Mouse (Mus musculus) lung, postnatal 0 days (tissue): Measurements from ENCODE around the gene Krtap5-3. TPM values are rescaled to one million over a fixed set of nuclear protein-coding genes. Genes with fewer than 3 reads are reported as not detected.
"Not testable (repeated sequence)": the region's sequence is repeated elsewhere in the genome, so short reads cannot be mapped to it uniquely, and the experiment has no call there.

Experiments used
- ATAC-seq: fragments of 200-750 bp; cut with Nextera tagmentation; 2 replicates; pipeline ENCODE4 v1.8.0; 2017; ENCODE audit warnings: moderate library complexity
- DNase-seq: peaks from one replicate; pipeline ENCODE4 v3.0.0-alpha.2; 2016; ENCODE audit warnings: low spot score
- H3K27ac ChIP-seq: fragments of 300-500 bp; sonication (generic); 2 replicates; pipeline ENCODE4 v1.5.1; 2014; ENCODE audit warnings: antibody characterized with exemption, mild to moderate bottlenecking, low read length, mixed read lengths
- H3K27me3 ChIP-seq: fragments of 300-500 bp; sonication (generic); replicated peaks from 2 replicates; pipeline ENCODE4 v1.6.1; 2014; ENCODE audit warnings: low read length, mixed read lengths; ENCODE audit not compliant: insufficient read depth
- H3K36me3 ChIP-seq: fragments of 300-500 bp; sonication (generic); 2 replicates; pipeline ENCODE4 v1.6.1; 2014; ENCODE audit warnings: low read length, mixed read lengths; ENCODE audit not compliant: insufficient read depth
- H3K4me1 ChIP-seq: fragments of 300-500 bp; sonication (generic); 2 replicates; pipeline ENCODE4 v1.6.1; 2014; ENCODE audit warnings: antibody characterized with exemption, low read depth, low read length, mixed read lengths; ENCODE audit not compliant: insufficient read depth
- H3K4me2 ChIP-seq: fragments of 300-500 bp; sonication (generic); replicated peaks from 2 replicates; pipeline ENCODE4 v1.6.1; 2014; ENCODE audit warnings: low read depth, mild to moderate bottlenecking, low read length, moderate library complexity, mixed read lengths
- H3K4me3 ChIP-seq: fragments of 300-500 bp; sonication (generic); 2 replicates; pipeline ENCODE4 v1.5.1; 2014; ENCODE audit warnings: low read depth, low read length
- H3K9ac ChIP-seq: fragments of 300-500 bp; sonication (generic); replicated peaks from 2 replicates; pipeline ENCODE4 v1.6.1; 2014; ENCODE audit warnings: low read depth, mild to moderate bottlenecking
- H3K9me3 ChIP-seq: fragments of 300-500 bp; sonication (generic); 2 replicates; pipeline ENCODE4 v1.6.1; 2016; ENCODE audit warnings: low read length, mixed read lengths
- CTCF ChIP-seq: IDR thresholded peaks from 2 replicates; pipeline ENCODE4 v1.5.1; 2016; ENCODE audit warnings: antibody characterized with exemption, mild to moderate bottlenecking
- EP300 ChIP-seq: IDR thresholded peaks from 2 replicates; pipeline ENCODE4 v1.6.1; 2016; ENCODE audit warnings: antibody characterized with exemption, mild to moderate bottlenecking, control low read depth
- WGBS: fragments of 180-500 bp; shearing (Covaris S2); extraction: QIAGEN DNeasy Blood & Tissue Kit; methylation state at CpG from one replicate; pipeline ENCODE4 v1.1.7; 2014; 5-methylcytosine and 5-hydroxymethylcytosine counted together
- polyA plus RNA-seq: library from polyadenylated mRNA; unstranded; fragments of >200 nt; fragmentation: Nextera tagmentation; extraction: Ambion mirVana; gene quantifications from 2 replicates; pipeline ENCODE4 v1.2.1, GENCODE M21; 2015

The Krtap5-3 gene
- polyA plus RNA-seq, 1 experiment from 2014 or later: not detected

GRCm38 (mm10) chr7:142211559-142211958 lies 10.4 kb downstream of the Krtap5-3 start, which contains the start of gene Gm7579:
TSS of gene Gm7579 (plus strand) at chr7:142211859.
- TF ChIP-seq CTCF: no peak
- no peak for TF ChIP-seq EP300
- no peaks in the 10 kb centered on the region for H3K27me3 ChIP-seq
- no peaks in the 10 kb centered on the region for H3K9me3 ChIP-seq
- H3K4me1 ChIP-seq: no peaks in the 10 kb centered on the region
- ATAC-seq (no peak), DNase-seq (no peak)
- H3K4me2 ChIP-seq: no peak within 1 kb of the TSS
- no peaks in the 10 kb centered on the region for H3K36me3 ChIP-seq
- no peak within 1 kb of the TSS for H3K9ac ChIP-seq
- H3K27ac ChIP-seq: no peak within 1 kb of the TSS
- WGBS: 65% methylated on average over 1 of the region's 1 CpGs
- no peak within 1 kb of the TSS for H3K4me3 ChIP-seq

- not testable (repeated sequence) for H3K4me2 ChIP-seq, DNase-seq, H3K4me1 ChIP-seq, H3K9me3 ChIP-seq, H3K36me3 ChIP-seq, H3K9ac ChIP-seq, H3K4me3 ChIP-seq, H3K27ac ChIP-seq, H3K27me3 ChIP-seq, ATAC-seq
- 29% methylated on average over 1 of the region's 1 CpGs for whole genome bisulfite sequencing
Measured at GRCm38 (mm10) chr7:142212136-142212535, 11.0 kb downstream of the Krtap5-3 start.

GRCm38 (mm10) chr7:142224518-142224917 lies 23.4 kb downstream of the Krtap5-3 start:
- 18% methylated on average over 2 of the region's 2 CpGs for WGBS
- Histone ChIP-seq H3K9ac (no peak overlapping the region), H3K9me3 (no peaks in the 10 kb centered on the region), H3K27ac (no peak overlapping the region), H3K4me2 (no peak overlapping the region), H3K27me3 (no peaks in the 10 kb centered on the region), H3K4me1 (no peaks in the 10 kb centered on the region), H3K36me3 (no peaks in the 10 kb centered on the region), H3K4me3 (no peak overlapping the region)
- TF ChIP-seq CTCF (no peak), EP300 (no peak)
- DNase-seq: no peak
- ATAC-seq: no peak

- not testable (repeated sequence) for H3K36me3 ChIP-seq, H3K27me3 ChIP-seq, H3K4me3 ChIP-seq, H3K4me2 ChIP-seq, H3K9ac ChIP-seq, H3K9me3 ChIP-seq, H3K27ac ChIP-seq, ATAC-seq, H3K4me1 ChIP-seq
- DNase-seq: peak; percentile 41
- 30% methylated on average over 3 of the region's 3 CpGs for WGBS
Measured at GRCm38 (mm10) chr7:142229871-142230270, 28.7 kb downstream of the Krtap5-3 start, which contains the start of gene Krtap5-5. TSS of gene Krtap5-5 (minus strand) at chr7:142229971.

DNA sequence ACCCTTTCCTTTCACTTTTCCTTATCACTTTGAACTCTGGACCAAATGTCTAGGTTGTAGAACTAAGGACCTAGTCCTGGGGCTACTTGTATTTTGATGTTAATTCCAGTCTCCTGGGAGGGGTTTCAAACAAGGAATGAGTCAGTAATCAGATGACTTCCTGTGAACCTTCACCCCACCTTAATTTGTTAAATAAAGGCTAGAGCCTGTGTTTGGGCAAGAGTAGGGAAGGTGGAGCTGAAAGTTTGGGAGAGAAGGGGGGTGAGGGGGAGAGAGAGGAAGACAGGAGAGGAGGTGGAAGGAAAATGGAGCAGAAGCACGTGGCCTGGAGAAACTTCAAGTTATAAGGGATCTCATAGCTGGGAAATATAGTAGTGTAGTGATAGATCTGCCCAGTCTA lies 30.4 kb downstream of the Krtap5-3 start:
- Histone ChIP-seq H3K9me3 (no peaks in the 10 kb centered on the region), H3K27me3 (no peaks in the 10 kb centered on the region), H3K4me3 (no peak overlapping the region), H3K9ac (no peak overlapping the region), H3K36me3 (no peaks in the 10 kb centered on the region), H3K27ac (no peak overlapping the region), H3K4me1 (no peaks in the 10 kb centered on the region), H3K4me2 (no peak overlapping the region)
- 20% methylated on average over 1 of the region's 1 CpGs for WGBS
- no peak for DNase-seq
- no peak for ATAC-seq
- TF ChIP-seq CTCF: no peak
- TF ChIP-seq EP300: no peak

- Histone ChIP-seq H3K4me1 (no peaks in the 10 kb centered on the region), H3K27ac (no peak within 1 kb of the TSS), H3K4me3 (no peak within 1 kb of the TSS), H3K27me3 (no peaks in the 10 kb centered on the region), H3K9ac (no peak within 1 kb of the TSS), H3K36me3 (no peaks in the 10 kb centered on the region), H3K4me2 (no peak within 1 kb of the TSS), H3K9me3 (no peaks in the 10 kb centered on the region)
- WGBS: 50% methylated on average over 2 of the region's 2 CpGs
- DNase-seq (no peak), ATAC-seq (no peak)
- TF ChIP-seq CTCF (no peak), EP300 (no peak)
Measured at GRCm38 (mm10) chr7:142240978-142241377, 39.8 kb downstream of the Krtap5-3 start, which contains the start of gene Gm40460. TSS of gene Gm40460 (minus strand) at chr7:142241078.

- H3K9me3 ChIP-seq: no peaks in the 10 kb centered on the region
- H3K4me1 ChIP-seq: no peaks in the 10 kb centered on the region
- H3K4me3 ChIP-seq: no peak overlapping the region
- TF ChIP-seq EP300 (no peak), CTCF (peak; percentile 66)
- no peak overlapping the region for H3K9ac ChIP-seq
- no peaks in the 10 kb centered on the region for H3K27me3 ChIP-seq
- H3K4me2 ChIP-seq: no peak overlapping the region
- ATAC-seq (no peak), DNase-seq (peak; percentile 57)
- WGBS: 0% methylated on average over 1 of the region's 1 CpGs
- H3K36me3 ChIP-seq: no peaks in the 10 kb centered on the region
- H3K27ac ChIP-seq: no peak overlapping the region
Measured at GRCm38 (mm10) chr7:142249824-142250223, 48.7 kb downstream of the Krtap5-3 start.

Other genes with a start within 250 kb of the Krtap5-3 start
- 85.9 and 104 TPM in 2 replicates for gene Mob2, start 140.3 kb upstream of the Krtap5-3 start, polyA plus RNA-seq
- gene Dusp8, start 105.5 kb upstream of the Krtap5-3 start, polyA plus RNA-seq: 5.5 and 6.0 TPM in 2 replicates
- gene Gm45618, start 80.6 kb upstream of the Krtap5-3 start, polyA plus RNA-seq: not detected in 2 replicates
- not detected in 2 replicates for gene Gm39115, start 65.3 kb upstream of the Krtap5-3 start, polyA plus RNA-seq
- gene Gm45337, start 56.8 kb upstream of the Krtap5-3 start, polyA plus RNA-seq: not detected in 2 replicates
- not detected in 2 replicates for gene Gm29735, start 44.3 kb upstream of the Krtap5-3 start, polyA plus RNA-seq
- gene Gm4553, start 35.6 kb upstream of the Krtap5-3 start, polyA plus RNA-seq: not detected in 2 replicates
- gene Krtap5-2, start 25.4 kb upstream of the Krtap5-3 start, polyA plus RNA-seq: not detected in 2 replicates
- not detected in 2 replicates for gene Gm10153, start 11.0 kb upstream of the Krtap5-3 start, polyA plus RNA-seq
- gene Gm7579, start 10.5 kb downstream of the Krtap5-3 start, polyA plus RNA-seq: not detected in 2 replicates
- gene Krtap5-5, start 28.6 kb downstream of the Krtap5-3 start, polyA plus RNA-seq: not detected in 2 replicates
- gene Gm40460, start 39.7 kb downstream of the Krtap5-3 start, polyA plus RNA-seq: not detected in 2 replicates
- gene Gm2431, start 57.0 kb downstream of the Krtap5-3 start, polyA plus RNA-seq: not detected in 2 replicates
- gene Gm4559, start 73.0 kb downstream of the Krtap5-3 start, polyA plus RNA-seq: not detected in 2 replicates
- gene Krtap5-1, start 95.8 kb downstream of the Krtap5-3 start, polyA plus RNA-seq: not detected in 2 replicates
- gene Krtap5-4, start 102.2 kb downstream of the Krtap5-3 start, polyA plus RNA-seq: not detected in 2 replicates
- gene Ifitm10, start 172.4 kb downstream of the Krtap5-3 start, polyA plus RNA-seq: 15.0 and 15.5 TPM in 2 replicates
- gene Gm49369, start 181.3 kb downstream of the Krtap5-3 start, polyA plus RNA-seq: 0.80 TPM in 1 of 2 replicates, not detected in the other
- 469 and 481 TPM in 2 replicates for gene Ctsd, start 186.7 kb downstream of the Krtap5-3 start, polyA plus RNA-seq
- gene Syt8, start 233.5 kb downstream of the Krtap5-3 start, polyA plus RNA-seq: 0.47 and 1.1 TPM in 2 replicates
- 1.9 and 2.1 TPM in 2 replicates for gene Tnni2, start 240.4 kb downstream of the Krtap5-3 start, polyA plus RNA-seq